Mouse (Mus musculus): ENCODE data around the gene Melk. TPM values are rescaled to one million over a fixed set of nuclear protein-coding genes. Genes with fewer than 3 reads are reported as not detected.

Gene Melk
- 1 to 10 TPM; 5.2 to 5.4 TPM for total RNA-seq (2021)

GRCm38 (mm10) chr4:44300781-44301750 lies at the start of gene Melk:
Gene Melk, plus strand, starts transcription at chr4:44300876.
- peak; percentile 79 to 92 for DNase-seq
- intact Hi-C loops (cut with DNase I): no loop called here

- no peak for DNase-seq
- intact Hi-C loops (cut with DNase I): no loop called here
Observed at GRCm38 (mm10) chr4:44251521-44251920, 49.2 kb upstream of the Melk start.

DNA sequence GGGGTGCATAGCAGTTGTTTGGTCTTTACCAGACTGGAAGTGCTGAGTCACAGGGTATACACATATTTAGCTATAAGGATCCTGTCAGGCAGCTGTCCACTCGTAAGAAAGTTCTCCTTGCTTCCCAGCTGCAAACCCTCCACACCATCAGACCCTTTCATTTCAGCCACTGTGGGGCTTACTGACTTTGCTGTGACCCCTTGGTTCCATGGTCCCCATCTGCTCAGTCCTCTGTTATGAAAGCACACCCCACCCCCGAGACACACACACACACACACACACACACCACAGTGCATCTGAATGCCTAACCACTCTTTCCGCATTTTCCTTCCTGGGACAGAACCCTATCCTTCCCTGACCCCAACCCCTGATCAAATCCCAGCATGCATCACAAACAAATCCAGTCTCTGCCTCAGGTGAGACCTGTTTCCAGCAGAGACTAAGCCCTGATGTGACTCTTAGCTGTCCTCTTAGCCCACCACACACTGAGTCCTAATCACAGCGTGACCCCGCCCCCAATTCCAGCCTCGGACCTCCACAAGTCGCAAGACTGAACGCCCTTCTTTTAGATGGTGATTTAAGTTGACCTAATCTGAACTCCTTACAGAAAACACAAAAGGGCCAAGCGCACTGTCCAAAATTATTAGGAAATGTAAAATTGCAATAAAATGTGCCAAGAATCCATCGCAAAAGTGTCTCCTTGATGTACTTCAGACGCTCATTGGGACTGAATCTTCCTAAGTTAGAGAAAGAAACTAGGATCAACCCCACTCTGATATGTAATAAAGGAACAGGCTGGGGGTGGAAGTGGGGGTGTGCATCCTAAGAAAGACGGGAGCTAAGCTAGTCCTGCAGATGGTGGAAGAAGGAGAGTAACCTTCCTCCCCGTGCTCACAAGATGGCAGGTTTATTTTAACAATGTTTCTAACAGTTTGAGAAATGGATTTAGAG lies 48.4 kb upstream of the Melk start:
- intact Hi-C loops (cut with DNase I): no loop called here
- DNase-seq: no peak

- intact Hi-C loops (cut with DNase I): no loop called here
- no peak for DNase-seq
Observed at GRCm38 (mm10) chr4:44253191-44253590, 47.5 kb upstream of the Melk start.

- DNase-seq: no peak
- intact Hi-C loops (cut with DNase I): no loop called here
Observed at GRCm38 (mm10) chr4:44254579-44254978, 46.1 kb upstream of the Melk start.

DNA sequence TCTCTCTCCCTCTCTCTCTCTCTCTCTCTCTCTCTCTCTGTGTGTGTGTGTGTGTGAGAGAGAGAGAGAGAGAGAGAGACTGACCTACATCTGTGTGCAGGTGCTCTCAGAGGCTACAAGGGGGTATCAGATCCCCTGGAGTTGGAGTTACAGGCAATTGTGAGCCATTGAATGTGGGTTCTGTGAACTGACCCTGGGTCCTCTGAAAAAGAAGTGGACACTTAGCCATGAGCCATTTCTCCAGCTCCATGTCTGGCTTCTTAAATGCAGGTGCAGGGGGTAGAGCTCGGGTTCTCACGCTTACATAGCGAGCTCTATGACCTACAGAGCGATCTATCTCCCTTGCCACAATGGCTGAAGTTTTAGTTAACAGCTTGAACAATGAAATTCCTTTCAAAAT lies 41.5 kb upstream of the Melk start:
- no peak for DNase-seq
- intact Hi-C loops (cut with DNase I): no loop called here

GRCm38 (mm10) chr4:44260244-44260643 lies 40.4 kb upstream of the Melk start:
- intact Hi-C loops (cut with DNase I): no loop called here
- DNase-seq: peak; percentile 60 to 77

DNA sequence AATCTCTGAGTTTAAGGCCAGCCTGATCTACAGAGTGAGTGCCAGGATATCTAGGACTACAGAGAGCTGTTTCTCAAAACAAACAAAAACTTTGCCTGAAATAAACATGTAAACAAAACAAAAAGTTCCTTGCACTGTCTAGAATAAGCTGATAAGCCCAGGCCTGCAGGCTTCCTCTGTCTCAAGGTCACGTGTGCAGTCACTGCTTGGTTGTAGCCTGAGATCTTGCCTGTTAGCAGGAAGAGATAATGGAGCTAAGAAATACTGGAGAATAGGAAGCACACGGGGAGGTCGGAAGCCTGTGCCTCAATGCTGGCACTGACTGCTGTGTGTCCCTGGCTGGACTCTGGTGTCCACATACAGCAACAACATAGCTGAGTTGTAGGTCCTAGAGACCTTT lies 35.2 kb upstream of the Melk start:
- no peak for DNase-seq
- intact Hi-C loops (cut with DNase I): no loop called here

DNA sequence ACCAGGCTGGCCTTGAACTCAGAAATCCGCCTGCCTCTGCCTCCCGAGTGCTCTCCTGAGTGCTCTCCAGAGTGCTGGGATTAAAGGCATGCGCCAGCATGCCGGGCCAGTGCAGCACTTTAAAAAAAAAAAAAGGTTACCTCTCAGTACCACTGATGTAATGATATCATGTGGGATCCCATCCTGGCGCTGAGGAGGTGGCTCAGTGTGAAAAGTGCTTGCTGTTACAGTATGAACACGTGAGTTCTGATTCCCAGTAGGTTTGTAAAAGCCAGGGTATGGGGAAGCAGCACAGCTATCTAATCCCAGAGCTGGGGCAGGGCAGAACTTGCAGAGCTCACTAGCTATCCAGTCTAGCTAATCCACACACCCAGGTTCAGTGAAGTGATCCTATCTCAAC lies 33.2 kb upstream of the Melk start:
- DNase-seq: no peak
- intact Hi-C loops (cut with DNase I): no loop called here

DNA sequence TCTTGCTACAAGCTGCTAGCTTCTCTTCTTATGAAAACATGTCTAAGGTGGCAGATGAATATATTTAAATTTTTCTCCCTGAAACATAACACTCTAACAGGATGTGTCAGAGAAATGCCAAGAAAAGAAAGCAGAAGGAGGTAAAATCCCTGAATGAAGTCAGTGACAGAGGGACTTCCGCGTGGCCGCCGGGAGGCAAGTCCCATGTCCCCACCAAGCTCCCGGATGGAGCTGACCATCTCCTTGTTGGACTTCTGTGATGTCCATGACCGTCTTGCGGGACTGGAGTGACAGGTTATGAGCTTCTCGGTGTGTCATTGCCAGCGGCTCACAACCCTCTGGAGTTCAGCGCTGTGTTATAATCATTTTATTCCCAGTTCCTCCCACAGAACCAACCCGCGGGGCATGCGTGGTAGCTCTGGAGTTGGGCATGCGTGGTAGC lies 31.3 kb upstream of the Melk start:
- no peak for DNase-seq
- intact Hi-C loops (cut with DNase I): no loop called here

DNA sequence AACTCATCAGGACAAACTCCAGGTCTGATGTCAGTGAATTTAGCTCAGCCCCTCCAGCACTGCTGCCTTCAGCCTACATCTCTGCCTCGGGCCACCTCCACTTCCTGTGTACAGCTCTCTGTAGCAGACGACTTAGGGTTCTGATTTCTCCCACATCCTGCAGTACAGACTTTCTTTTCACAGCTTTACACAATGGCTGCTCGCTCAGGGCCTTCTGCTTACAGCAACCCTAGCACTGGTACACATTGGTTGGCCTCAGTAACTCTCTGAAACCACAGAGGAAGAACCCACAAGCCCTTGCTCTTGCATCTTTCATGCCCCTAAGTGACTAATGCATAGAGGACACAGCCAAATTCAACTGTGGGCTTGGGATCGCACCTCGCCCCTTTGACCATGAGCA lies 29.5 kb upstream of the Melk start:
- DNase-seq: no peak
- intact Hi-C loops (cut with DNase I): no loop called here

- DNase-seq: no peak
- intact Hi-C loops (cut with DNase I): no loop called here
Observed at GRCm38 (mm10) chr4:44281597-44282265, 18.9 kb upstream of the Melk start.

DNA sequence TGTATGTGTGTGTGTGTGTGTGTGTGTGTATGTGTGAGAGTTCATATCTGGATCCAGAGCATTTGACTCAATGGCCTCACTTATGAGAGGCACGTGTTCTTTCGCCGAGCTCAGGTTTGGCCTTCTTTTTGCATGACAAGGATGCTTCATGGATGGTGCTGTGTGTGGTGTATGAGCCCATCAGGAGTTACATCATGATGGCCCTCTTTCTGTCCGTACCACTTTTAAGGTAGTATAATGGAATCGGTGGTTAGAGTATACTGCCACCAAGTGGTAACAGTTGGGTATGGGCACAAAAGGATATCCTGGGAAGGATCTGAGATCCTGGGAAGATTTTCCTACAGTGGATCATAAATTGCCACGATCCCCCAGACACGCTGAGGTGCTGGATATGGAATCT lies 8.1 kb upstream of the Melk start:
- DNase-seq: peak; percentile 48 to 61
- intact Hi-C loops (cut with DNase I): loop anchor here (1.0 to 5.0 kb wide), 2 partner anchors 119 to 225 kb away; no protein-coding TSS in a partner anchor

DNA sequence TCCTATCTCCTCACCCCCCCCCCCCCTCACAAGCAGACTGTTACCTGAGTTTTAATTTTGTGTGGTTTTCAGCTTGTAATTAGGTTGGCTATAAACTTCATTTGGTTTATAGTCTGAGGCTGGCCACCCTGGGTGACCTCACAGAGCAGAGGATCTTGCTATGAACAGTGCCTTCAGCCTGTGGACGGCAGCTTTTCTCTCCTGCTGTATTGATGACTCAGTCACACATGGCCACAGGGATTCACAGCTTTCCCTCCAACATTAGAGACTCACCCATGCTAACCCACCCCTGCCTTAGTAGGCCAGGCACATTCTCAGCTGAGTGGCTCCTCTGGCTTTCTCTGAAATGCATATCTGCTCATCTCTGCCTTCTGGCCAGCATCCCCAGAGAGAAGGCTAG lies 4.8 kb upstream of the Melk start:
- DNase-seq: no peak
- intact Hi-C loops (cut with DNase I): no loop called here

DNA sequence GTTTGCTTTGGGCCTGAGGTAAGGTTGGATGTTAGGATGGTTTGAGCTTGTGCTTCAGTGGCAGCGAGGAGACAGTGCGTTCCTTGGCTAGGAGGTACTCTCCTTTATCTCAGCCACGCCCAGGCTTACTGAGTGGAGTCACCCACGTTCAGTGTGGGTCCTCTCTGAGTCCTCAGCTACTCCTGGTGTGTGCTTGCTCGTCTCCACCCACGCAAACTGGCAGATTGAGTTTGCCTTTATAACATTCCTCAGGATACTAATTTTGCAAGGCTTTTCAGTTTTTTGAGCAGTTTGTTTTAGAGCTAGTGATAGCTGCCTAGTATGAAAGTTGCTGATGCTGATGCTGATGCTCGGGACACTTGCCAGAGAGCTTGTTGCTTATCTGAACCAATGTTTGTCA lies 5.9 kb downstream of the Melk start:
- DNase-seq: no peak
- intact Hi-C loops (cut with DNase I): no loop called here

DNA sequence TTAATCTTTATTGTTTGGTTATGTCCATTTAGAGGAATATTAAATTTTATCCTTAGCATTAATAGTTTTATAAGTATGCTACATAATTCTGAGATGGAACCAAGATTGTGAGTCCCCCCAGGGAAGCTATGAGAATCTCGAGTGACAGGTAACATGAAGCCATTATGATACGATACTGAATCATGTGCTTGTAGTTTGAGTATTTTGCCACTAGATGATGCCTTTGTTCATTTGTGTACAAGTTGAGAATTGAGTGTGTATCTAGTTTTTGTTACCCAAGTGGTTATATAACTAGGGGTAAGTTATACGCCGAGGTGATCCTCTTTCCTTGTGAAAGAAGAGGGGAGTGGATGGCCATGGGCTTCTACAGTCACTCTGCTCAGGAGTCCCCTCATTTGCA lies 9.8 kb downstream of the Melk start:
- DNase-seq: no peak
- intact Hi-C loops (cut with DNase I): no loop called here

DNA sequence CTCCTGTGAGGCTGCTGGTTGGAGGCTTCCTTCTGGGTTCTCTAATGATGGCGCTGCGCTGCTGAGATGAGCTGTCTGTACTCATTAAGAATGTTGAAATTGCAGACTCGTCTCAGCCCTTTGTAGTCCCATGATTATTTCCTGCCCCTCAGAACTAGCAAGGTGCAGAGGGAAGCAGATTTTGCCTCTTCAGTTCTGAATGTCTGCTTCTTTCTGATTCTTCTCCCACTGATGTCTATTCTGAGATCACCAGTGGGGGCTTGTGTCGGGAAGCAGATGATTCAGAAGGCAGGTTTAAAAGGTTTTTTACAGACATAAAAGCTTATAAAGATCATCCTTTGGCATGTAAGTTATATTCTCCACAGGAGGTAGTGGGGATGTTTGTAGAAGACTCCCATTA lies 10.2 kb downstream of the Melk start:
- DNase-seq: no peak
- intact Hi-C loops (cut with DNase I): no loop called here

- no peak for DNase-seq
- intact Hi-C loops (cut with DNase I): no loop called here
Observed at GRCm38 (mm10) chr4:44316270-44316809, 15.7 kb downstream of the Melk start.

GRCm38 (mm10) chr4:44320448-44320847 lies 19.8 kb downstream of the Melk start:
- no peak for DNase-seq
- intact Hi-C loops (cut with DNase I): no loop called here

- intact Hi-C loops (cut with DNase I): no loop called here
- no peak for DNase-seq
Observed at GRCm38 (mm10) chr4:44322124-44322523, 21.4 kb downstream of the Melk start.

- intact Hi-C loops (cut with DNase I): no loop called here
Observed at GRCm38 (mm10) chr4:44325453-44325852, 24.8 kb downstream of the Melk start.

More at GRCm38 (mm10) chr4:44325453-44325852, 24.8 kb downstream of the Melk start:
- peak in 1 of 2 experiments; percentile 2 for DNase-seq

Measured in heart, postnatal 10 days (tissue).